Mouse (Mus musculus) heart, postnatal 25 days (tissue): ENCODE measurements around the gene Ralgps2. TPM values are rescaled to one million over a fixed set of nuclear protein-coding genes. Genes with fewer than 3 reads are reported as not detected.

Source experiments
- DNase-seq: peaks from one replicate; pipeline ENCODE4 v3.0.0; 2022; ENCODE audit warnings: low spot score
- intact Hi-C: fragments of 180-260 bp; cut with DNase I; formaldehyde crosslinking; loops from one replicate; pipeline ENCODE4 v1.15.1; 2025
- total RNA-seq, 2 experiments: library from RNA; stranded (reverse); gene quantifications; 2 replicates each; pipeline ENCODE4 v1.2.3; 2021

The Ralgps2 gene
- total RNA-seq, 2 experiments from 2014 or later = 8.6 to 10.4 TPM

DNA sequence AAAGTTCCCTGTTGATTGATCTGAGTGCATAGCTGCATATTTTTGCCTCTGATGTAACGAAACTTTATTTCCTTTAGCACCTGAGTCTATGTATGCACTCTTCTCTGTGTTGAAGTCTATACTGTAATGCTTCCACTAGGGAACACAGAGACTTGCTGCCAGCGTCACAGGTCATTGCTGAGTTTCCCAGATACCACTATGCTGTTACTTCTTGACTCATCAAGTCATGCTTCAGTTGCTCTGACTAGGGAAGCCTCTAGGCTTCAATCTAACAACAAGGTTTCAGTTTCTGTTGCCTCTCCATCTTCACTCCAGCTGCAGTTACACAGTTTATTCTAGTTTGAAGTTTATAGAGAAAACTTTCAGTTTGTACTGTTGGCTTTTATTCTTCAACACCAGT lies 28.5 kb downstream of the Ralgps2 start:
- DNase-seq = no peak
- intact Hi-C loops = loop anchor here (2.0 to 10.0 kb wide), 3 partner anchors 168 to 624 kb away; no protein-coding TSS in a partner anchor

- no peak for DNase-seq
- intact Hi-C loops = loop anchor here (2.0 to 10.0 kb wide), 3 partner anchors 167 to 625 kb away; no protein-coding TSS in a partner anchor
Observed at GRCm38 (mm10) chr1:156909866-156910265, 29.6 kb downstream of the Ralgps2 start.

- no peak for DNase-seq
- intact Hi-C loops = no loop called here
Observed at GRCm38 (mm10) chr1:156909265-156909664, 30.2 kb downstream of the Ralgps2 start.

DNA sequence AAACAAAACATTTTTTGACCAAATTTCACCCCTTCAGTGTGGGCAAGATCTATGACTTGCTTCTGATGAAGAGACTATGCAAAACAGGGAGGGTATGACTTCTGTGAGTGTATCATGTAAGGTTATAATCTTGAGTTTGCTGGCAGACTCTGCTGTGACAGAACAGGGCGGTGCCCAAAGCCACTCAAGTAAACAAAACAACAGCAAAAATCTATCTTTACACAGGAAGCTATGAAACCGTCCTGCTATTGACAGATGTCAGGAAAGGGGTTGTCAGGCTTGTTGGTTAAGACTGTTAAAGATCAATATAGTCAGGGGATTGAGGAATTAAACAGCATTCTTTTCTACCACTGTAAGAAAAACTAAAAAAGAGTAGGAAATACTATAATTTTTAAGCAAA lies 33.8 kb downstream of the Ralgps2 start:
- intact Hi-C loops = no loop called here
- no peak for DNase-seq

DNA sequence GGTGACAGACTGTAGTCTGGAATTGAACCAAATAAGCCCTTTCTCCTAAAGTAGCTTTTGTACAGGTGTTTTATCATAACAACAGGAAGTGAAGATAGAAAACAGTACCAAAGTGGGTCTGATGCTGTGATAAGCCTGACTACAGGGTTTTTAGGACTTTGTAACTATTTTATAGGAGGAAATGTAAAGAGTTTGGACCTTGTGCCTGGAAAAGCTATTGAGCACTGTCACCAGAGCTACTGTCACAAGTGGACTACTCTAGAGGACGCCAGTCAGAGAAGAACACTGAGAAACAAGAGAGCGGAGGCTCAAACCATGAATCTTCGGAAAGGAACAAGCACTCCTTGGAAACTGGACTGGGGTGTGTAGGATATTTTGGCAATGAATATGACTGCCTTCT lies 35.5 kb downstream of the Ralgps2 start:
- intact Hi-C loops = no loop called here
- no peak for DNase-seq

DNA sequence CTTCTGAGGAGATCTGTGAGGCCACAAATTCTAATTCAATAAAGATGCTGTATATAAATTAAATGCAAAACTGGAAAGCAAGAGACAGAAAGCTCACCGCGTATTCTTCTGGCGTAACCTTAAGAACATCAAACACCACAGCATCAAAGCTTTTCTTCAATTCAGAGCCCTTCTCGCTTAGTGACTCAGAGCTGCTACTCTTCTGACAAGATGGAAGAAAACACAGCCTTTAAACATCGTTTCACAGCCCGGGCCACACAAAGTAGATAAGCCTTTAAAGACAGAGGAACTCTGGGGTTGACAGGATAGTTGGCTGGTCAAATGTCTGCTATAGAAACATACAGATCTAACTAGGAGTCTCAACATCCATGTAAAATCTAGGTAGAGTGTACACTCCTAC lies 37.7 kb downstream of the Ralgps2 start:
- intact Hi-C loops = no loop called here

GRCm38 (mm10) chr1:156891561-156891960 lies 47.9 kb downstream of the Ralgps2 start:
- intact Hi-C loops = no loop called here
- DNase-seq = no peak

More for the DNA sequence above, 37.7 kb downstream of the Ralgps2 start:
- DNase-seq = no peak

DNA sequence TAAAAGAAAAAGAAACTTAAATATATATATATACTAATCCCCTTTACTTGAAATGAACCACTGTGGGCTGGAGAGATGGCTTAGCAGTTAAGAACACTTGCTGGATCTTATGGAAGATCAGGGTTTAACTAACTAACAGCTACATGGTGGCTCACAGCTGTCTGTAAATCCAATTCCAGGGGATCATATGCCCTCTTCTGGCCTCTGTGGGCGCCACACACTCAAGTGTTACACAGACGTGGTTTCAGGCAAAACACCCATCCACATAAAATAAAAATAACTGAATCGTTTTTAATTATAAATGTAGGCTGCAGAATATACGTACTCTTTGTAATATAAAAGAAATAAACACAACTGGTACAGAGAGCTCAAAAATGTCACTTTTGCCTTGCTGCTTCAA lies 50.6 kb downstream of the Ralgps2 start:
- intact Hi-C loops = loop anchor here (2.0 kb wide), 1 partner anchor 146 kb away; no protein-coding TSS in a partner anchor
- DNase-seq = no peak

- intact Hi-C loops = no loop called here
- no peak for DNase-seq
Observed at GRCm38 (mm10) chr1:156885879-156886278, 53.5 kb downstream of the Ralgps2 start.

DNA sequence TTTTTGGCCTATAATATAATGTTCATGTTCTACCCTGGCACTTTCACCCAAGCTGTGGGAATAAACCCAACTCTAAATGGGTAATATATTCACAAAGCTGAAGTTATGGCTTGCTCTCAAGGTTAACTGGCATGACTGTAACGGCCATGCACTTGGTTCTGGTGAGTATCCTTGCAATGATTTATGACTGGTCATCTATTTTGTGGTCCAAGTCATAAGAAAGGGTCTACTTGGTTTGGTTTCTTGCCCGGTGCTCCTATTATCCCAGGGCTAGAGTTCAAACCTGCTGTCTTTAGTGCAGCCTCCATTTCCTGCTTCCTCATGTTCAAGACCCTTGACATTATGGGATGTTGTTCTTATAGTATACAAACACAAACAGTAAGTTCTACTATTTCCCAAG lies 54.6 kb downstream of the Ralgps2 start:
- DNase-seq = no peak
- intact Hi-C loops = no loop called here

DNA sequence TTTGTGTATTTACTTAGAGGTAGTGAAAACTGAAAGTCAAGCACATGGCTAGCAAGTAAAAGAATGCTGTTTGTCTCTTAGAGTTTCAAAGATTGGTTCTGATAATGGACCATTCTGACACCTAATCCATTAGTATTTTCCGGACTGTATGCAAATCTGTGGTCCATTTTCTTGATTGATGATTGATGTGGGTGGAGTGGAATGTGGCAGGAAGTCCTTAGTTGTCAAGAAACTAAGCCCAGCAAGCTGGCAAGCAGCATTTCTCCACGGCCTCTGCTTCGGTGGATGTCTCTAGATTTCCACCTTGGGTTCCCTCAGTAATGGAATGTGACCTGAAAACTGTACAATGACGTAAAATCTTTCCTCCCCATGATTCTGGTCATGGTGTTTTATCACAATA lies 68.8 kb downstream of the Ralgps2 start:
- intact Hi-C loops = no loop called here
- DNase-seq = no peak

- DNase-seq = no peak
- intact Hi-C loops = no loop called here
Observed at GRCm38 (mm10) chr1:156870028-156870427, 69.4 kb downstream of the Ralgps2 start.

DNA sequence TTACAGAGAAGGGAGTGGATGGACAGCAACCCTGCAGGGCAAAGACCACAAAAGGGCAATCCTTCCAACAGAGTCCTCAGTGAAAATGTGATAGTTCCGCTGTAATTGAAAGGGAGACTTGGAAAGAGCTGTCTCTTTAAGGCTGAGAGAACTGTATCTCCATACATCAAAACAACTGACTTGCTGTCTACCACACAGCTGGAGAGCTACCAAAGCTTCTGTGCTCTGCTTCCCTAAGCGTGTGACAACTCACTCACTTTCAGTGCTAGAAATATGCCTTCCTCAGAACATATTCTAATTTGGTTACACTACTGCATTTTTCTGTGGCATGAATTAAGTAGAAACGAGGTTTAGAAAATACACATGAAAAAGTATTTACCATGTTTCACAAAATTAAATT lies 75.2 kb downstream of the Ralgps2 start:
- DNase-seq = no peak
- intact Hi-C loops = no loop called here

GRCm38 (mm10) chr1:156863726-156864125 lies 75.7 kb downstream of the Ralgps2 start:
- DNase-seq = no peak
- intact Hi-C loops = no loop called here

DNA sequence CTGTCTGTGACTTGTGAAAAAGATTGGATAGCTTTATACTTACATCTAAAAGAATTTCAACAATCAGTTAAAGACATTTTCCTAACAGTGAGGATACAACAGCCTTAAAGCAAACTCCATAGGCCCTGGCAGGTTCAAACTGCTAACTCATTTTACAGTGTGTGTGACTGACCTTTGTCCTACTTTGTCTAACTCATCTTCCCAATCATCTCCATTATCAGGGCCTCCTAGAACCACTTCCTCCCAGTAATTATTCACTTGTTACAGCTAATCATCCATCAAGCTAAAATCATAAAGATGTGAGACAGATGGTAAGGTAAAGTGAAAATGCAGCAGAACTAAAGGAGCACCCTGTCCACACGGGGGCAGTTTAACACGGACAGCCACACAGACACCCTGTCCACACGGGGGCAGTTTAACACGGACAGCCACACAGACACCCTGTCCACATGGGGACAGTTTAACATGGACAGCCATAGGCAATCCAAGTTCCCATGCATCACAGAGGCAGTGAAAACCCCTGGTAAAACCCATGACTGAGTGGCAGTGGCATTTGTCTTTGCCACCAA lies 77.9 kb downstream of the Ralgps2 start:
- intact Hi-C loops = no loop called here
- no peak for DNase-seq

DNA sequence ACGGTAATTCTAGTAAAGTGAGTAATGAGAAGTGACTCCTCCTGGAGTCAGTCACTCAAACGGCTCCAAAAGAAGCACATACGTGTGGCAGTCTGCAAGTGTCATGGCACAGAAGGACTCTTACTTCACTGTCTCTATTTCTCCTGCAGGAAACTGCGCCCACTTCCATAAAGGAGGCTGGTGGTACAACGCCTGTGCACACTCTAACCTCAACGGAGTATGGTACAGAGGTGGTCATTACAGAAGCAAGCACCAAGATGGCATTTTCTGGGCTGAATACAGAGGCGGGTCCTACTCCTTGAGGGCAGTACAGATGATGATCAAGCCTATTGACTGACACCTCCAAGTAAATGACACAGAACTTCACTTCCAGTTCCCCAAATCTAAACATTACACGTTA lies 79.2 kb downstream of the Ralgps2 start:
- intact Hi-C loops = no loop called here

GRCm38 (mm10) chr1:156859711-156860250 lies 79.6 kb downstream of the Ralgps2 start:
- no peak for DNase-seq
- intact Hi-C loops = no loop called here

More for the DNA sequence above, 79.2 kb downstream of the Ralgps2 start:
- DNase-seq = no peak

GRCm38 (mm10) chr1:156859156-156859555 lies 80.3 kb downstream of the Ralgps2 start:
- DNase-seq = no peak
- intact Hi-C loops = no loop called here

GRCm38 (mm10) chr1:156856666-156857065 lies 82.8 kb downstream of the Ralgps2 start:
- DNase-seq = no peak
- intact Hi-C loops = no loop called here

- no peak for DNase-seq
- intact Hi-C loops = no loop called here
Observed at GRCm38 (mm10) chr1:156854558-156854957, 84.9 kb downstream of the Ralgps2 start.

- no peak for DNase-seq
- intact Hi-C loops = no loop called here
Observed at GRCm38 (mm10) chr1:156852872-156853271, 86.6 kb downstream of the Ralgps2 start.

GRCm38 (mm10) chr1:156852409-156852808 lies 87.0 kb downstream of the Ralgps2 start:
- intact Hi-C loops = no loop called here
- DNase-seq = no peak
